Mouse (Mus musculus) cerebellum, adult 9-11 months (tissue): ENCODE data around the gene Gm5767.

ENCODE experiments used
- DNase-seq: peaks from one replicate; pipeline ENCODE4 v3.0.0; 2022

The Gm5767 gene

GRCm38 (mm10) chr16:8680470-8680869, at the start of gene Gm5767:
Gene Gm5767 (plus strand): TSS chr16:8680770.
- no peak for DNase-seq

GRCm38 (mm10) chr16:8631428-8631827, 49.1 kb upstream of the Gm5767 start:
- DNase-seq: no peak

- no peak for DNase-seq
Measured at GRCm38 (mm10) chr16:8636867-8637216, 43.7 kb upstream of the Gm5767 start.

- DNase-seq: peak; percentile 92
Measured at GRCm38 (mm10) chr16:8637217-8638051, 43.1 kb upstream of the Gm5767 start, which contains the start of the genes Pmm2 and Tmem186. Gene Pmm2 (plus strand): TSS chr16:8637674. Gene Tmem186 (minus strand): TSS chr16:8637712.

GRCm38 (mm10) chr16:8638131-8638530, 42.4 kb upstream of the Gm5767 start:
- no peak for DNase-seq

GRCm38 (mm10) chr16:8639466-8640191, 40.9 kb upstream of the Gm5767 start:
- no peak for DNase-seq

GRCm38 (mm10) chr16:8643855-8644254, 36.7 kb upstream of the Gm5767 start:
- DNase-seq: no peak

GRCm38 (mm10) chr16:8645546-8645945, 35.0 kb upstream of the Gm5767 start:
- DNase-seq: no peak

GRCm38 (mm10) chr16:8650007-8650406, 30.6 kb upstream of the Gm5767 start:
- DNase-seq: no peak

GRCm38 (mm10) chr16:8655108-8655507, 25.5 kb upstream of the Gm5767 start:
- DNase-seq: no peak

- DNase-seq: no peak
Measured at GRCm38 (mm10) chr16:8655599-8655998, 25.0 kb upstream of the Gm5767 start.

GRCm38 (mm10) chr16:8656256-8656655, 24.3 kb upstream of the Gm5767 start:
- no peak for DNase-seq

- no peak for DNase-seq
Measured at GRCm38 (mm10) chr16:8658349-8658748, 22.2 kb upstream of the Gm5767 start.

GRCm38 (mm10) chr16:8658764-8659163, 21.8 kb upstream of the Gm5767 start:
- DNase-seq: no peak

GRCm38 (mm10) chr16:8663022-8663421, 17.5 kb upstream of the Gm5767 start:
- DNase-seq: no peak

- DNase-seq: no peak
Measured at GRCm38 (mm10) chr16:8663606-8664539, 16.7 kb upstream of the Gm5767 start.

GRCm38 (mm10) chr16:8665367-8665766, 15.2 kb upstream of the Gm5767 start:
- no peak for DNase-seq

- no peak for DNase-seq
Measured at GRCm38 (mm10) chr16:8666452-8666851, 14.1 kb upstream of the Gm5767 start.

- DNase-seq: no peak
Measured at GRCm38 (mm10) chr16:8667261-8667660, 13.3 kb upstream of the Gm5767 start.

- DNase-seq: no peak
Measured at GRCm38 (mm10) chr16:8667814-8668213, 12.8 kb upstream of the Gm5767 start.

GRCm38 (mm10) chr16:8668386-8668785, 12.2 kb upstream of the Gm5767 start:
- no peak for DNase-seq

- no peak for DNase-seq
Measured at GRCm38 (mm10) chr16:8669432-8669831, 11.1 kb upstream of the Gm5767 start.
